Comparison of ENCODE assay signal across 14 mouse cellular contexts in genomic region chr11:74907850-74908249, GRCm38 (mm10).
"Had no signal": no experiment of that assay in that cellular context is flagged by ENCODE, and none has a peak within 500 bp of the region (broad histone marks: within the 10 kb centered on the region; RNA-seq: fewer than 3 reads in every experiment).

No protein-coding gene starts in this region.

- H3K27ac ChIP-seq: neural tube, embryonic 15.5 days; stomach, embryonic 15.5 days; stomach, postnatal 0 days had no signal

- H3K9ac ChIP-seq: neural tube, embryonic 15.5 days; stomach, embryonic 15.5 days had no signal

- H3K4me1 ChIP-seq: neural tube, embryonic 15.5 days; stomach, embryonic 15.5 days had no signal

- H3K27me3 ChIP-seq: neural tube, embryonic 15.5 days; stomach, embryonic 15.5 days had no signal

- DNase-seq: retina, postnatal 1 day; right cerebral cortex, postnatal 14 days; right cerebral cortex, postnatal 25 days; right cerebral cortex, postnatal 4 days; spleen, adult 18-20 months; thymus, adult 18-20 months; thymus, adult 2 months; thymus, postnatal 14 days; thymus, postnatal 25 days; thymus, postnatal 36 days; thymus, postnatal 4 days had no signal

- H3K9me3 ChIP-seq: neural tube, embryonic 15.5 days; stomach, embryonic 15.5 days had no signal

- H3K4me3 ChIP-seq: neural tube, embryonic 15.5 days; stomach, embryonic 15.5 days had no signal

- H3K4me2 ChIP-seq: neural tube, embryonic 15.5 days; stomach, embryonic 15.5 days had no signal
